Mouse (Mus musculus): ENCODE data around the gene Clmn. TPM values are rescaled to one million over a fixed set of nuclear protein-coding genes. Genes with fewer than 3 reads are reported as not detected.
A peak's percentile ranks its signal among the peaks of the same experiment; 100 is the strongest.

The Clmn gene
- polyA plus RNA-seq, 1 experiment from 2014 or later = 5.1 TPM

DNA sequence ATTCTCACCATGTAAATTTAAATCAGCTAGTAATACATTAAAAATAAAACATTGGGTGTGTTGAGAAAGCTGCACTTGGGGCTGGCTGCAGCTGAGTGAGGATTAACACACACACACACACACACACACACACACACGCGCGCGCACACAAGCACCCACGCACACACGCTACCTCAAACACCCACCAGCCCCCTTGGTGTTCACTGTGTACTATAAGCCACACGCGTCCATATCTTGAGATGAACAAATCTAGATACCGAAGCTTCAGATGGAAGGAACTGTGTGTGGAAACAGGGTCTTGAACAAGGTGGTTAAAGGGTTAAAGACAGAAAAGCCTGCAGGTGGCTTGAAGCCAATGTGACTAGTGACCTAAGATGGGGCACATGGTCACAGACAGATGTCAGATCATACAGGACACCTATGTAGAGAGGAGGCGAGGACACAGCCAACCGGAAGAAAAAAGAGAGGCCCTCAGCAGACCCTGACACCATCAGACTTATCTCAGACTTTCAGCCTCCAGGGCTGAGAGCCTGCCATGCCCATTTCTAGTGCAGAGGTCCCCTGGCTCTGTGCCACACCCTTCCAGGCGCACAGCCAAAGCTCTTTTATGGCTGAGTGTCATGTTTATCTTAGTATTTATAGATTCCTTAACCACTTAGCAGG is 40.5 kb downstream of the Clmn start:
- no peak overlapping the region for H3K4me3 ChIP-seq (ENCODE audit: low read length)
- no peaks in the 10 kb centered on the region for H3K36me3 ChIP-seq (ENCODE audit: insufficient read depth, low read length)
- no peak overlapping the region for H3K9ac ChIP-seq (replicated peaks; ENCODE audit: low read length)
- WGBS = 68% methylated on average over 12 of the region's 12 CpGs
- peak; percentile 58; the same call in 1 of the 2 replicates for ATAC-seq (ENCODE audit: low FRiP score, low TSS enrichment)
- no peaks in the 10 kb centered on the region for H3K27me3 ChIP-seq (ENCODE audit: insufficient read depth, low read length)
- H3K4me2 ChIP-seq (replicated peaks; ENCODE audit: low read depth, low read length) = no peak overlapping the region
- no peak overlapping the region for H3K27ac ChIP-seq (ENCODE audit: low read length)
- H3K9me3 ChIP-seq (ENCODE audit: low read length) = no peaks in the 10 kb centered on the region
- H3K4me1 ChIP-seq (ENCODE audit: insufficient read depth, low read length) = peaks cover 41% of the 10 kb centered on the region

DNA sequence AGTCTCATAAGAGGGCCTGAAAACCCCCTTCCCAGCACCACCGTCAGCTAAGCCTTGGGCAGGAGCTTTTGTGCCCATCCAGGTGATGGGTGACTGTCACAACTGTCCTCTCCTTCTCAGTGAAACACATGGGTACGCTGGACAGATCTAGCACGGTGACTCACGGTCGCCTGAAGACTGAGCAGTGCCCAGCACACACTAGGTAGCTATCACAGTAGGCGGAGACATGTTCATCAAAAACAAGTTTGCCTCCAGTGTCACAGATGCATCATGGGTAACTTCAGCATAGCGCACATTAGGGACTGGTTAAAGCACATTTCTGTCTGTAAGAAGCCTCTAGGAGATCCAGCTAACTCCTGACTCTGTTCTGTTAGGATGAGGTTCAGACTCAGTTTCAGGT is 41.2 kb downstream of the Clmn start:
- Histone ChIP-seq H3K4me1 (ENCODE audit: insufficient read depth, low read length) (peaks cover 42% of the 10 kb centered on the region), H3K9me3 (ENCODE audit: low read length) (no peaks in the 10 kb centered on the region), H3K36me3 (ENCODE audit: insufficient read depth, low read length) (no peaks in the 10 kb centered on the region), H3K9ac (replicated peaks; ENCODE audit: low read length) (no peak overlapping the region), H3K4me3 (ENCODE audit: low read length) (no peak overlapping the region), H3K27ac (ENCODE audit: low read length) (no peak overlapping the region), H3K4me2 (replicated peaks; ENCODE audit: low read depth, low read length) (no peak overlapping the region), H3K27me3 (ENCODE audit: insufficient read depth, low read length) (no peaks in the 10 kb centered on the region)
- whole genome bisulfite sequencing = 95% methylated on average over 7 of the region's 7 CpGs
- ATAC-seq (ENCODE audit: low FRiP score, low TSS enrichment) = no peak

DNA sequence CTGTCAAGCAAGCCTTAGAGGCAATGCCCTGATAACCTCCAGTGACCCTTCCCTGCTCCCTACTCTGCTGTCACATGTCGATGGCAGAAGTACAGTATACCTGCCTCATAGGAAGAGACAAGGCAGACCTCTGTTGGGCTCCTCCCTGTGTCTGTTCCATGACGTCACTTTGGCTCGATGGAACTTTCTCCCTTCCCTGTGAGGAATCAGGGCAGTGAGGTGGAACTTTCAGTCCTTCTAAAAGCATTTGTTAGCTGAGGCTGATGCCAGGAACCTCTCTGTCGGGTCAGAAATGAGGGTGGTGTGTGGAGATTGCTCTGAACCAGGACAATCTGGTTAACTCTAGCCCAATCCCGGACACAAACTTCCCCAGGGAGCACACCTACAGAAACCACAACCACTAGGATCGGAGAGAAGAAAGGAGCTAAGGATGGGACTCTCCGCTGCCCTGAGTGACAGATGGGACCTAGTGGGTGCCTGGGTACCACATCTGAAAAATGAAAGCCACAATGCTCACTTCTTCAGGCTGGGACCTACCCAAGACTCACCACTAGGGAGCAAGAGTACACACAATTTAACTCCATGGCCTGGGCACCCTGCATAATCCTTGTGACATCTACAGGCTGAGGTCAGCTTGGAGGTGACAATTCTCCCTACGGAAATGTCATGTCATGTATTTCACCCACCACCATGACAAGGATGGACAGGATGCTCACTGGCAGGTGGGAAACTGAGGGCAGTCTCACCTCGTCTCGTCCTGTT is 41.9 kb downstream of the Clmn start:
- H3K27me3 ChIP-seq (ENCODE audit: insufficient read depth, low read length) = no peaks in the 10 kb centered on the region
- H3K4me1 ChIP-seq (ENCODE audit: insufficient read depth, low read length) = peaks cover 40% of the 10 kb centered on the region
- H3K4me3 ChIP-seq (ENCODE audit: low read length) = no peak overlapping the region
- peak overlapping the region; percentile 26 for H3K27ac ChIP-seq (ENCODE audit: low read length)
- no peaks in the 10 kb centered on the region for H3K36me3 ChIP-seq (ENCODE audit: insufficient read depth, low read length)
- no peak overlapping the region for H3K4me2 ChIP-seq (replicated peaks; ENCODE audit: low read depth, low read length)
- ATAC-seq (ENCODE audit: low FRiP score, low TSS enrichment) = no peak
- WGBS = 81% methylated on average over 10 of the region's 10 CpGs
- no peaks in the 10 kb centered on the region for H3K9me3 ChIP-seq (ENCODE audit: low read length)
- no peak overlapping the region for H3K9ac ChIP-seq (replicated peaks; ENCODE audit: low read length)

DNA sequence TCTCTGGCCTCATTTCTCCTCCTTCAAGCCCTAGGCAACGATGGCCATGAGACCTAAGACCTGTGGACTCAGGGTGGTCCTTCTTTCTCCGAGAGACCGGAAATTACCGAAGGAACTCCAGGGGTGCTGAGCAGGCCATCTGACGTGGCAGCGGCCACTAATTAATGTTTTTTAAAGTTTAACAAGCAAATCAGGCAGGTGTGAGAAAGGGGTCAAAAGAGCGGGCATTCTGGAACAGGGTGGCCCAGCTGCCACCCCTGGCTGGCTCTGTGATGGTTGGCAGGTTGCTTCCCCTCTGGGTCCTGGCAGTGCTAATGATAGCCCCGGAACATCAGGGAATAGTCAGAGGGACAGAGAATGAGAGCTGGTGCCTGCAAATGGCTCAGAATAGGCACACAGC is 42.7 kb downstream of the Clmn start:
- peaks cover 45% of the 10 kb centered on the region for H3K4me1 ChIP-seq (ENCODE audit: insufficient read depth, low read length)
- H3K4me2 ChIP-seq (replicated peaks; ENCODE audit: low read depth, low read length) = no peak overlapping the region
- no peaks in the 10 kb centered on the region for H3K36me3 ChIP-seq (ENCODE audit: insufficient read depth, low read length)
- H3K27me3 ChIP-seq (ENCODE audit: insufficient read depth, low read length) = no peaks in the 10 kb centered on the region
- H3K9ac ChIP-seq (replicated peaks; ENCODE audit: low read length) = no peak overlapping the region
- H3K4me3 ChIP-seq (ENCODE audit: low read length) = no peak overlapping the region
- WGBS = 39% methylated on average over 8 of the region's 8 CpGs
- H3K9me3 ChIP-seq (ENCODE audit: low read length) = no peaks in the 10 kb centered on the region
- no peak; the same call in 1 of the 2 replicates for ATAC-seq (ENCODE audit: low FRiP score, low TSS enrichment)
- H3K27ac ChIP-seq (ENCODE audit: low read length) = peak overlapping the region; percentile 26

DNA sequence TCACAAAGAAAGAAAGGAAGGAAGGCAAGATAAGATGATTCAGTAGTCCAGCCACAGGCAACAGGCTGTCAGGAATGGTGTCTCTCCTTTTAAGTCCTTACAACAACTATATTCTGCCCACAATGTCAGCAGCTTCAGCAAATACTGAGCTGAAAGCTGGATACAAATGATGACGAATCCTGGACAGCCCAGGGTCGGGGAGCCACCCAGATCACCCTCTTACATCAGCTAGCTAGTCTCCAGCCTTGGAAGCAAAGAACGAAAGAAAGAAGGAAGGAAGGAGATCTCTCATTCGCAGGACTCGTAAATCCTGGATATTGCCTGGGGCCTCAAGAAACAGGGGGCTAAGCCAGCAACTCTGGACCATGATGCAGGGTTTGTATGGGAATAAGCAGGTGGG is 44.8 kb downstream of the Clmn start:
- Histone ChIP-seq H3K27ac (ENCODE audit: low read length) (no peak overlapping the region), H3K36me3 (ENCODE audit: insufficient read depth, low read length) (no peaks in the 10 kb centered on the region), H3K4me1 (ENCODE audit: insufficient read depth, low read length) (peaks cover 46% of the 10 kb centered on the region), H3K27me3 (ENCODE audit: insufficient read depth, low read length) (no peaks in the 10 kb centered on the region), H3K9ac (replicated peaks; ENCODE audit: low read length) (no peak overlapping the region), H3K4me3 (ENCODE audit: low read length) (no peak overlapping the region), H3K4me2 (replicated peaks; ENCODE audit: low read depth, low read length) (no peak overlapping the region), H3K9me3 (ENCODE audit: low read length) (no peaks in the 10 kb centered on the region)
- WGBS = 64% methylated on average over 5 of the region's 5 CpGs
- ATAC-seq (ENCODE audit: low FRiP score, low TSS enrichment) = no peak

DNA sequence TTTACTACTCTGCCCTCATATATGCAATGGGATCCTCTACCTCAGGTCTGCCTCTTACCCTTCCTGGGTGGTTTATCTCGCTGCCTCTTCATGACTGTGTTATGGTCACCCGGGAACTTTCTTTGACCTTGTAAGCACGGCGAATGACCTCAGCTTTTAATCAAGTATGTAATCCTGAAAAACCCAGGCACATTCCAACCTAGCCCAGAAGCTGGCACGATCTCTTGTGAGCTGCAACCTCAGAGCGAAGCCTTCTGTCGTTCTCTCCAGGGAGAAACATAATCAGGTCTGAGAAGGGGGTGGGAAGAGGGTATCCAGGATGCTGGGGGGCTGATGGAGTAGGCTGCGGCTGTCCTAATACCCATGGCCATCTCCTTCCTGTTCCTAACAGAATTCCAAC is 45.8 kb downstream of the Clmn start:
- H3K4me1 ChIP-seq (ENCODE audit: insufficient read depth, low read length) = peaks cover 44% of the 10 kb centered on the region
- no peak overlapping the region for H3K27ac ChIP-seq (ENCODE audit: low read length)
- H3K4me2 ChIP-seq (replicated peaks; ENCODE audit: low read depth, low read length) = no peak overlapping the region
- H3K27me3 ChIP-seq (ENCODE audit: insufficient read depth, low read length) = no peaks in the 10 kb centered on the region
- H3K9ac ChIP-seq (replicated peaks; ENCODE audit: low read length) = no peak overlapping the region
- 53% methylated on average over 8 of the region's 8 CpGs for WGBS
- no peaks in the 10 kb centered on the region for H3K36me3 ChIP-seq (ENCODE audit: insufficient read depth, low read length)
- H3K9me3 ChIP-seq (ENCODE audit: low read length) = no peaks in the 10 kb centered on the region
- ATAC-seq (ENCODE audit: low FRiP score, low TSS enrichment) = no peak
- no peak overlapping the region for H3K4me3 ChIP-seq (ENCODE audit: low read length)

DNA sequence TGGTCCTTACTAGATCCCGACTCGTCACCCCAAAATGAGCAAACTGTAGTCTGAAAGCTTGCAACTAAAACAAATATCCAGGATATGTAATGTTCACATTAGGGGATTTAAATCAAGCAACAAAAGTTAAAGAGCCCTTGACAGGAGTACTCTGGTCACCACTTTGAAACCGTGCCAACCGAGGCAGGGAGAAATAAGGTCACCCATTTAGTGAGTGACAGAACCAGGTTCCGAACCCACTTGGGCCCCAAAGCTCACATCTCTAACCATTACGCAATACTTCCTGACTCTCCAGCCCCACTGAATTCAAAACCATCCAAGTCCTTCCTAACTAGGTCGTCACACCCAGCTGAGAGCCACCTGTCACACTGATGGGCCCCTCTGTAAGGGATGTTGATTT is 46.8 kb downstream of the Clmn start:
- no peaks in the 10 kb centered on the region for H3K9me3 ChIP-seq (ENCODE audit: low read length)
- no peaks in the 10 kb centered on the region for H3K27me3 ChIP-seq (ENCODE audit: insufficient read depth, low read length)
- 68% methylated on average over 7 of the region's 7 CpGs for WGBS
- no peak overlapping the region for H3K4me3 ChIP-seq (ENCODE audit: low read length)
- H3K9ac ChIP-seq (replicated peaks; ENCODE audit: low read length) = no peak overlapping the region
- no peak for ATAC-seq (ENCODE audit: low FRiP score, low TSS enrichment)
- no peak overlapping the region for H3K4me2 ChIP-seq (replicated peaks; ENCODE audit: low read depth, low read length)
- H3K4me1 ChIP-seq (ENCODE audit: insufficient read depth, low read length) = peaks cover 47% of the 10 kb centered on the region
- no peaks in the 10 kb centered on the region for H3K36me3 ChIP-seq (ENCODE audit: insufficient read depth, low read length)
- no peak overlapping the region for H3K27ac ChIP-seq (ENCODE audit: low read length)

DNA sequence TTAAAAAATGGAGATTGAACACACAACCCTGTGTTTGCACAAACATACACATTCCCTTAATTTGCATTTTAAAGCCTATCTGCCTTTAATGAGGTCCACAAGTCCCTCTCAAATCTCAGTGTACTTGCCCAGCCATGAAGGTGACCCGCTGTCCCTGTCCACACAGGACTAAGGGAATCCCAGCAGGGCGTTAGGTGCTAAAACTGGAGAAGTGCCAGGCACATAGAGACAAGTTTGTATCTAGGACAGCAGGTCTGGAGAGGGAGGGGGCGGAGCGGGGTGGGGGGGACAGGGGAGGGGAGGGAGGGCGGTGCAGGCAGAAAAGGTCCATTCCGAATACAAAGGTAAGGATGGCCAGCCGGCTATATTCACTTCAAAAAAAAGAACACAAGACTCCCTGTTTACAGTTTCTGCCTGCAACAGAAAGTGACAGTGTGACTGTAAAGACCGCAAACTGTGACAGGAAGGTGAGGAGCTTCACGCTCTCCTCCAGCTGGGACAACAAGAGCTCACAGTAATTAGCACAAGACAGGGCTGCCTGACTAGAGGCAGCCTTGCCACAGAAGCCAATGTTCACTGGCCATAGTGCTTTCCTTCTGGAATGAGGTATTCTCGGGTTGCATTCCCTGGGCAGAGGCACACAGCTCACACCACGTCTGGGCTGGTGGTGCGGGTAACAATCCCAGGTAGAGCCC is 47.6 kb downstream of the Clmn start:
- H3K27me3 ChIP-seq (ENCODE audit: insufficient read depth, low read length) = no peaks in the 10 kb centered on the region
- H3K9ac ChIP-seq (replicated peaks; ENCODE audit: low read length) = no peak overlapping the region
- ATAC-seq (ENCODE audit: low FRiP score, low TSS enrichment) = 0 out of 2 replicates have a peak, but pooled peaks have one; percentile 29
- H3K4me2 ChIP-seq (replicated peaks; ENCODE audit: low read depth, low read length) = no peak overlapping the region
- WGBS = 27% methylated on average over 12 of the region's 12 CpGs
- peak overlapping the region; percentile 40; the same call in 1 of the 2 replicates for H3K27ac ChIP-seq (ENCODE audit: low read length)
- H3K36me3 ChIP-seq (ENCODE audit: insufficient read depth, low read length) = no peaks in the 10 kb centered on the region
- H3K4me3 ChIP-seq (ENCODE audit: low read length) = no peak overlapping the region
- peaks cover 40% of the 10 kb centered on the region for H3K4me1 ChIP-seq (ENCODE audit: insufficient read depth, low read length)
- H3K9me3 ChIP-seq (ENCODE audit: low read length) = no peaks in the 10 kb centered on the region

DNA sequence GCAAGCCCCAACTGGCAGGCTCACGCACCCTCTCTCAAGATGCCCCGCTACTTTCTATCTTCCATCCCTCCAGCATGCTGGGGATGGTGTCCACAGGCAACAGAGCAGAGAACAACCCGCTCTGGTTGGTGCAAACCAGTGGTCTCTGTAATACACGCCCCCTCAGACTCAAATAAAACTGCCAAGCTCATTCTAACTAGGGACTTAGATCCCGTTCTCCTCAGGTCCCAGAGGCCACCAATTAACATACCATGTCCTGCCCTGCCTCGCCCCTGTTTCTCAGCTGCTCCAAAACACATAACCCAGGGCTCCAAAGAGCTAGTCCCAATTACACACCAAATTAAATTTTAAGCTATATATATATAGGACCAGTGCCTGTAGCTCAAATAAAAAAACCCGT is 50.6 kb downstream of the Clmn start:
- peaks cover 34% of the 10 kb centered on the region for H3K4me1 ChIP-seq (ENCODE audit: insufficient read depth, low read length)
- H3K27ac ChIP-seq (ENCODE audit: low read length) = no peak overlapping the region
- H3K36me3 ChIP-seq (ENCODE audit: insufficient read depth, low read length) = no peaks in the 10 kb centered on the region
- no peaks in the 10 kb centered on the region for H3K9me3 ChIP-seq (ENCODE audit: low read length)
- H3K27me3 ChIP-seq (ENCODE audit: insufficient read depth, low read length) = no peaks in the 10 kb centered on the region; the same call in 1 of the 2 replicates
- no peak overlapping the region for H3K4me2 ChIP-seq (replicated peaks; ENCODE audit: low read depth, low read length)
- no peak overlapping the region for H3K9ac ChIP-seq (replicated peaks; ENCODE audit: low read length)
- ATAC-seq (ENCODE audit: low FRiP score, low TSS enrichment) = peak; percentile 54
- no peak overlapping the region for H3K4me3 ChIP-seq (ENCODE audit: low read length)
- 24% methylated on average over 7 of the region's 7 CpGs for WGBS
